Mouse (Mus musculus) common myeloid progenitor, adult 5-6 weeks (primary cell): ENCODE measurements around the gene Dlg4. TPM values are rescaled to one million over a fixed set of nuclear protein-coding genes. Genes with fewer than 3 reads are reported as not detected.
"Not testable (repeated sequence)": the region's sequence is repeated elsewhere in the genome, so short reads cannot be mapped to it uniquely, and the experiment has no call there.

Source experiments
- ATAC-seq: replicated peaks from 2 replicates; pipeline ENCODE4 v1.8.0; 2016; ENCODE audit warnings: low read depth, mild to moderate bottlenecking, moderate TSS enrichment, inconsistent platforms; ENCODE audit not compliant: poor library complexity, severe bottlenecking
- total RNA-seq: library from RNA; stranded (forward); fragments of 200-1000, 187-1606 nt; gene quantifications from 2 replicates; pipeline ENCODE4 v1.2.3, GENCODE M21; 2017

Dlg4 gene
- total RNA-seq, 1 experiment from 2014 or later = 5.2 TPM

- peak; percentile 70 for ATAC-seq
Observed at GRCm38 (mm10) chr11:69995391-69995960, 21.3 kb upstream of the Dlg4 start, which contains the start of gene Phf23. TSS of gene Phf23 (plus strand) at chr11:69995777.

GRCm38 (mm10) chr11:69996161-69997061, 20.3 kb upstream of the Dlg4 start:
- ATAC-seq = no peak

GRCm38 (mm10) chr11:69997070-69997509, 19.7 kb upstream of the Dlg4 start:
- ATAC-seq = 0 out of 2 replicates have a peak, but pooled peaks have one; percentile 9

- no peak for ATAC-seq
Observed at GRCm38 (mm10) chr11:69998567-69999491, 17.9 kb upstream of the Dlg4 start.

DNA sequence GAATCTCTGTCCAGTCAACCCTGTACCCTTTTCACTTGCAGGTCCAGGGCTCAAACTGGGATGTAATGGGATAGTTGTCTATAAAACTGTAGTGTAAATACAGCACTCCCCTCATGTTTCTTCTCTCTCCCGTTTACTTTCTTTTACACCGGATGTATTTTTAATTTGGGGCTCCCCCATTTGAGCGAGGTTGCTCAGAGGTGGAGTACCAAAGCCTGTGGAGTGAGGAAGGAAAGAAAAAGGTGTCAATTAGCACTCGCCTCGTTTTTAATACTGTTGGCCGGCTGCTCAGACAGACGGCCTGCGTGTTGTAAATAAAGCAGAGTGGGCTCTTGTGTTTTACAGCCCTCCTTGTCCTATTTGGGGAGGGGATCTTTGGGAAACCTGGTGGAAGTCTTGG, 17.1 kb upstream of the Dlg4 start:
- ATAC-seq = no peak

- ATAC-seq = peak; percentile 63
Observed at GRCm38 (mm10) chr11:70000396-70000898, 16.3 kb upstream of the Dlg4 start, which contains the start of gene Dvl2. TSS of gene Dvl2 (plus strand) at chr11:70000595.

- ATAC-seq = no peak
Observed at GRCm38 (mm10) chr11:70001159-70001558, 15.6 kb upstream of the Dlg4 start.

DNA sequence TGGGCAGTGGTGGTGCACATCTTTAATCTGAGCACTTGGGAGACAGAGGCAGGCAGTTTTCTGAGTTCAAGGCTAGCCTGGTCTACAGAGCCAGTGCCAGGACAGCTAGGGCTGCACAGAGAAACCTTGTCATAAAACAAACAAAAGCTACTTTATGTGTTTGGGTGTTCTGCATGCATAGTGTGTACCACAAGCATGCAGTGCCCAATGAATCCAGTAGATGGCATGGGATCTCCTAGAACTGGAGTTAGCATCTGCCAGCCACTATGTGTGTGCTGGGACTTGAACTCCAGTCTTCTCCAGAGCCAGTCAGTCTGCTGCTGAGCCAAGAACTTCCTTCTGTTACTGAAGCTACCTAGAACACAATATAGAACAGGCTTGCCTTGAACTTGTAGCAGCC, 14.9 kb upstream of the Dlg4 start:
- ATAC-seq = no peak

- ATAC-seq = no peak
Observed at GRCm38 (mm10) chr11:70002471-70002870, 14.3 kb upstream of the Dlg4 start.

GRCm38 (mm10) chr11:70005521-70005920, 11.2 kb upstream of the Dlg4 start:
- peak; percentile 52; the same call in 1 of the 2 replicates for ATAC-seq

GRCm38 (mm10) chr11:70010033-70010432, 6.7 kb upstream of the Dlg4 start:
- ATAC-seq = no peak

- no peak for ATAC-seq
Observed at GRCm38 (mm10) chr11:70010548-70010947, 6.2 kb upstream of the Dlg4 start.

- ATAC-seq = no peak
Observed at GRCm38 (mm10) chr11:70010961-70011360, 5.8 kb upstream of the Dlg4 start.

GRCm38 (mm10) chr11:70012931-70013330, 3.8 kb upstream of the Dlg4 start:
- no peak for ATAC-seq

DNA sequence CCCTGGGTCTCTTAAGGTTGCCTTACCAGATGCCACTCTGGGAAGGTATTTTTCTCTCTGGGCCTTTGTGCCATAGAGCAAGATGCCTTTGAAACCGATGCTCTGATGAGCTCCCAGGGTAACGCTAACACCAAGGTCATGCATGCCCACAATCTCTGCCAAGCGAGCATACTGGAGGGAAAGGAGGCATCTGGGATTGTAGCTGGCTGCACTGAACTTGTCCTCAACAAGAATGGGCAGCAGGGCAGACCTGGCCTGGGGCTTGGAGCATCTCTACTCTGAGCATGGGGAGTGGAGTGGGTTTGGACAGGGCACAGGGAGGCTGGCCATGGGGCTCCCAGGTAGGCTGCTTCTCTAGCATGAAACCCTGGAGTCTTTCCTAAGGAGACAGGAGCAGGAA, 3.3 kb upstream of the Dlg4 start:
- ATAC-seq = no peak

DNA sequence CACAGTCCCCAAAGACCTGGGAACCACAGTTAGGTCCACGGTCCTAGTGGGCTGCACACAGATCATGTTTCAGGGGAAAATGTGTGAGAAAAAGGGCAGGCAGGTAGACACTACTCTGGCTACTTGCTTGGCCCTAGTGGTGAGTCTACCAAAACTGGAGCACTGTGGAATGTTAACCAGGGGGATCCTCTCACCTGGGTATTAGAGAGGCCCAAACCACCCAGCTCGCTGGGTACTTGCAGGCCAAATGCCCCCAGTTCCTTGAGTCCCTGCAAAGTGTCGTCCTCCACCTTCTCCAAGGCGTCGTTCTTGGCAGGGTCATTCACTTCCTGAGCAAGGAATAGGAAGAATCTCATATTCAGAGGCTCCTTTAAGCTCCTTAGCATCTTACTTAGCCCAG, 2.7 kb upstream of the Dlg4 start:
- ATAC-seq = no peak

- ATAC-seq = peak; percentile 88
Observed at GRCm38 (mm10) chr11:70014880-70015558, 1.7 kb upstream of the Dlg4 start, which contains the start of gene Acadvl. TSS of gene Acadvl (minus strand) at chr11:70015411.

GRCm38 (mm10) chr11:70015677-70016076, 1.1 kb upstream of the Dlg4 start:
- ATAC-seq = no peak

DNA sequence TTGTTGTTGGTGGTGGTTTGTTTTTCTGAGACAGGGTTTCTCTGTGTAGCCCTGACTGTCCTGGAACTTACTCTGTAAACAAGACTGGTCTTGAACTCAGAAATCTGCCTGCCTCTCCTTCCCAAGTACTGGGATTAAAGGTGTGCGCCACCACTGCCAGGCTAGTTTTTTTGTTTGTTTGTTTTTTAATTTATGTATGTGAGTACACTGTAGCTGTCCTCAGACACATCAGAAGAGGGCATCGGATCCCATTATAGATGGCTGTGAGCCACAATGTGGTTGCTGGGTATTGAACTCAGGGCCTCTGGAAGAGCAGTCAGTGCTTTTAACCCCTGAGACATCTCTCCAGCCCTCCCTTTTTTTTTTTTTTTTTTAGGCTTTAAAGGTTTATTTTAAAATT, 565 bp upstream of the Dlg4 start:
- ATAC-seq = not testable (repeated sequence)
